Mouse (Mus musculus) cerebellum, adult 2 months (tissue): ENCODE measurements at regions not wholly inside any gene's neighbourhood (a gene's known extent, or its start where the extent isn't known, plus 50 kb on each side); places are given as distances from the start of the nearest gene placed in this dataset.

ENCODE experiments used
- CTCF ChIP-seq: fragments of 200-500 bp; IDR thresholded peaks from 2 replicates; pipeline ENCODE4 v1.5.1; 2011; ENCODE audit warnings: low read depth, mild to moderate bottlenecking, control low read depth, low read length, moderate library complexity, borderline replicate concordance; ENCODE audit not compliant: insufficient read depth
- POLR2A ChIP-seq: fragments of 200-500 bp; IDR thresholded peaks from 2 replicates; pipeline ENCODE4 v1.6.1; 2011; ENCODE audit warnings: low read length, control low read depth, borderline replicate concordance; ENCODE audit not compliant: insufficient read depth

GRCm38 (mm10) chr14:12936343-12936742 lies 113.5 kb upstream of the Cadps start:
- no peak for TF ChIP-seq POLR2A
- no peak for TF ChIP-seq CTCF
